Mouse (Mus musculus): ENCODE results near the gene Clk3.
A peak's percentile ranks its signal among the peaks of the same experiment; 100 is the strongest.

The Clk3 gene

GRCm38 (mm10) chr9:57769539-57770069 is 3.9 kb upstream of the Clk3 start:
- no peak for DNase-seq

- no peak for DNase-seq
Observed at GRCm38 (mm10) chr9:57767231-57767630, 1.6 kb upstream of the Clk3 start.

DNA sequence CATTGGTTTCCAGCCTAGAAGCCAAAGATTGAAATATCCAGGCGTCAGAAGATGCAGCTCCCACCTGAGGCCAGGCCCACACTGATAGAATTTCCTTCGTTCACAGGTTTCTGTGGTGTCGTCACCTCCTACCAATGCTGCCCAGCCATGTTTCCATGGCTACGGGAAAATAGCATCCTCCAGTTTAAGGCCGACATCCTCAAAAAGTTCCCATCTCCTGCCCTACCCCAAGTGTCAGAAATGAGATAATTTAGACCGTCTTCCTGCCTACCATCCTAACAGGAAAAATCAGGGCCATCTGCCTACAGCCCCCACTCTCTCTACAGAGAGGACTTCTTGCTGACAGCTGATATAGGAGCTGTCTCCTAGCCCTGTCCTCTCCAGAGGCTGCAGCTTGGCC is 771 bp upstream of the Clk3 start:
- no peak for DNase-seq

GRCm38 (mm10) chr9:57764974-57765363 is 691 bp downstream of the Clk3 start:
- DNase-seq: peak; percentile 90

DNA sequence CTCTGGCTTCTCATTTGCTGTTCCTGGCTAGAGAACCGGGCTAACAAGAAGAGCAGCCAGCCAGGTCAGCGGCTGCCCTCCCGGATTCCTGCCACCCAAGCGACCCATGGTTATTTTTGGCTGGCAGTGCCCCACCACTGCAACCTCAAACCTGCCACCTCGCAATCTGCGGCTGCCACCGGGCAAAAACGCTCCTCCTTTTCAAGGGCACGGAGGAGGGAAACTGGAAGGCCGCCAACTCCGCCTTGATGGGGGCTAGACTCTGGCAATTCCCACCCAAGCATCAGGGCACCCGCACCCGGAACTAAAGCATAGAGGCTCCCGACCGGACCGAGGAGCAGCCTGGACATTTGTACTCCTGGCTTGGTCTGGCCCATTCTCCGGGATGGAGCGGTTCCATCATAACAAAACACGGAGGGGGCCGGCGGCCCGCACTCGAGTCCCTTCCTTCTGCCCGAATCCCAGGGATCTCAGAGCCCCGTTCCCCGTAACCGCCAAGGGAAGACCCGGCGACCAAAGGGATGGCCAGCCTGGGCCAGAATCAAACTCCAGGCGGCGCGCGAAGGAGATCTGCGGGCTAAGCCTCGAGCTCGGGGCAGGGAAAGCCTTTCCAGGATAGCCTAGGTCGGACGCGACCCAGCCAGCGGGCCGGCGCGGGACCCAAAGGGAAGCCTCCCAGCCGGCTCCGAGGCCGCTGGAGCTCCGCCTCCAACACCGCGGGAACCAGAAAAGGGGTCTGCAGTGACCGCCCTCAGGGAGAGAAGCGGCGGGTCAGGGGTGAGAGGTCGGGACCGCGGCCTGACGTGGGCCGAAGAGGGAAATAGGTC is 1.3 kb downstream of the Clk3 start:
- peak; percentile 91 for DNase-seq

- no peak for DNase-seq
Observed at GRCm38 (mm10) chr9:57762563-57762991, 3.1 kb downstream of the Clk3 start.

GRCm38 (mm10) chr9:57761563-57762551 is 3.8 kb downstream of the Clk3 start:
- DNase-seq: no peak

GRCm38 (mm10) chr9:57760416-57761146 is 5.1 kb downstream of the Clk3 start:
- DNase-seq: no peak

GRCm38 (mm10) chr9:57759289-57759688 is 6.4 kb downstream of the Clk3 start:
- DNase-seq: peak; percentile 66

DNA sequence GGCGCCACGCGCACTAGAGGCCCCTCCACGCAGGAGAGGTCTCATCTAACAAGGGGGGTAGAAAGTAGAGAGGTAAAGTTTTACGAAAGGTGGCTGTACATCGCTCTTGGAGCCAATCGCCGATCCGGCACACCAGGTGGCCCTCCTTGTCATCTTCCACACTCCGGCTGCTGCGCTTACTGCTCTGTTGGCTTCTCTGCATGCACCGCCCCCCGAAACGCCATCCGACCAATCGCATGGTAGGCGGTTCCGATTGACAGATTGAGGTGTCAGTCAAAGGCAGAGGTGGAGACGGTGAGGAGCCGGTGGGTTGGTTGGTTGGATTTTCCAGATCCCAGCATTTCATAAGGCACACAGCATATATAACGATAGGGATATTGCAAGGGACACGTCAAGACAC is 7.1 kb downstream of the Clk3 start:
- peak; percentile 49 for DNase-seq

- peak; percentile 2 for DNase-seq
Observed at GRCm38 (mm10) chr9:57757578-57757977, 8.1 kb downstream of the Clk3 start.

DNA sequence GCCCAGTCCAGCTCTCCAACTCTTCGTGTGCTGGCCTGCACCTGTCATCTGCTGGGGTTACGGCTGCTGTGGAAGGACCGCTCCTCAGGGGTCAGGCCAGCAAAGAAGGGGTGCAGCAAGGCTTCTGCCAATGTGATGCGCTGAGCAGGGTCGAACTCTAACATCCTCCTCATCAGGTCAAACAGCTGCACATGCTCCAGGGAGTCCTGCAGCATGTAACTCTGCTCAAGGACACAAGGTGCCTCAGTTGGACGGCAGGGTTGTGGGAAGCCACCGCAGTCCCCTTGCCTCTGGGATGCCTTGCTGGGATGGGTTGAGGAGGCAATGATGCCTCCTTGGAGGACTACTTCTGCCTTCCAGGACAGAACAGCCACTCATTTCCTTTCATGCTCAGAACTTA is 14.8 kb downstream of the Clk3 start:
- DNase-seq: no peak

GRCm38 (mm10) chr9:57748831-57749230 is 16.8 kb downstream of the Clk3 start:
- DNase-seq: no peak

- no peak for DNase-seq
Observed at GRCm38 (mm10) chr9:57748137-57748536, 17.5 kb downstream of the Clk3 start.

- no peak for DNase-seq
Observed at GRCm38 (mm10) chr9:57747067-57747466, 18.6 kb downstream of the Clk3 start.

- no peak for DNase-seq
Observed at GRCm38 (mm10) chr9:57744462-57745091, 21.1 kb downstream of the Clk3 start.

GRCm38 (mm10) chr9:57739863-57740262 is 25.8 kb downstream of the Clk3 start:
- no peak for DNase-seq

GRCm38 (mm10) chr9:57733606-57734005 is 32.1 kb downstream of the Clk3 start:
- no peak for DNase-seq

- DNase-seq: no peak
Observed at GRCm38 (mm10) chr9:57728312-57728711, 37.3 kb downstream of the Clk3 start.

DNA sequence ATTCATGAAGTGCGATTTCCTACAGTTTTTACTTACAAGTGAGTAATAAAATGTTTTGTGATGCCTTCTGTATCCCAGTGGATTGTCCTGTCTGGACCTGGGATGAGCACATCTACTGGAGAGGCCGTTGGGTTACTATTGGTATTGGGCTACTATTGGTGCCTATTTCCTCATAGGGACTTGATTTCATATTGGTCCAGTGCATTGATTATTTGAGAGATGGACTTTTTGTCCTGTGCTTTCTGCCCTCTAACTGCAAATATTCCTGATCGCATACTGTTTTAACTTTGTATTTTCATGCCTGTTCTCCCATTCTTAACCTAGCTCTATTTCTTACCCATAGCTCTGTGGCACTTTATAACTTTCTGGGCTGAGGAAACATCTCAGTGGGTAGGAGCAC is 41.0 kb downstream of the Clk3 start:
- no peak for DNase-seq

GRCm38 (mm10) chr9:57723796-57724195 is 41.9 kb downstream of the Clk3 start:
- DNase-seq: no peak

DNA sequence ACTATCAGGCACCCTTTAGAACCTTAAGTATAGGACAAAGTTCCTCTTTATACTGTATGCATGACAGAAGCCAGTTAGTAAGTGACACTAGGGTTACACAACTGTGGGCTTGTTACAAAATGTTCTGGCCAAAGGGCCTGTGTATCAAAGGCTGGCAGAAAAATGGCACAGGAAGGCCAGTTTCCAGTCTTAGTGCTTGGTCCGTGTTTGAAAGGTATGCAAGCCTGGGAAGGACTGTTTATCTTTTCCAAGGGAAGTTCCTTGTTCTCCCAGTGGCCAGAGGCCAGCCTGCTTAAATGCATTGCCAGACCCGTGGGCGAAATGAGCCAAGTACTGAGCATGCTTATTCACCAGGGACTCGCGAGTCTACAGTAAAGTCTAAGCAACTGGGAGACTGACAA is 42.3 kb downstream of the Clk3 start:
- DNase-seq: no peak
